Mouse (Mus musculus): ENCODE measurements around the gene Mttp. TPM values are rescaled to one million over a fixed set of nuclear protein-coding genes. Genes with fewer than 3 reads are reported as not detected.

Mttp gene
- total and polyA plus RNA-seq, 2 experiments from 2014 or later: 5.0 to 7.5 TPM

- H3K4me1 ChIP-seq (ENCODE audit: insufficient read depth): no peaks in the 10 kb centered on the region
- 91% methylated on average over 2 of the region's 2 CpGs for WGBS
- H3K9me3 ChIP-seq (ENCODE audit: low read length): no peaks in the 10 kb centered on the region
- H3K27me3 ChIP-seq (ENCODE audit: insufficient read depth, low read length): no peaks in the 10 kb centered on the region
- no peak for TF ChIP-seq CTCF (IDR thresholded peaks at IDR 0.05; ENCODE audit: low read depth)
- H3K27ac ChIP-seq (ENCODE audit: low read depth, low read length): no peak overlapping the region
- H3K9ac ChIP-seq: no peak overlapping the region
- no peaks in the 10 kb centered on the region for H3K36me3 ChIP-seq (ENCODE audit: insufficient read depth)
- ATAC-seq (no peak), DNase-seq (no peak)
- no peak overlapping the region for H3K4me3 ChIP-seq (ENCODE audit: low read depth, low read length)
- no peak overlapping the region for H3K4me2 ChIP-seq (ENCODE audit: low read depth)
These were observed 37.3 kb upstream of the Mttp start for GRCm38 (mm10) chr3:138182019-138182418.

- Histone ChIP-seq H3K4me3 (ENCODE audit: low read depth, low read length) (no peak overlapping the region), H3K27me3 (ENCODE audit: insufficient read depth, low read length) (no peaks in the 10 kb centered on the region), H3K36me3 (ENCODE audit: insufficient read depth) (no peaks in the 10 kb centered on the region), H3K4me2 (ENCODE audit: low read depth) (no peak overlapping the region), H3K27ac (ENCODE audit: low read depth, low read length) (no peak overlapping the region), H3K4me1 (ENCODE audit: insufficient read depth) (no peaks in the 10 kb centered on the region), H3K9me3 (ENCODE audit: low read length) (no peaks in the 10 kb centered on the region), H3K9ac (no peak overlapping the region)
- ATAC-seq (no peak), DNase-seq (no peak)
- 94% methylated on average over 6 of the region's 6 CpGs for WGBS
- no peak for TF ChIP-seq CTCF (IDR thresholded peaks at IDR 0.05; ENCODE audit: low read depth)
These were observed 30.8 kb upstream of the Mttp start for GRCm38 (mm10) chr3:138175551-138175950.

GRCm38 (mm10) chr3:138173291-138173690 lies 28.5 kb upstream of the Mttp start:
- ATAC-seq (no peak), DNase-seq (no peak)
- no peak overlapping the region for H3K4me3 ChIP-seq (ENCODE audit: low read depth, low read length)
- no peak overlapping the region for H3K4me2 ChIP-seq (ENCODE audit: low read depth)
- no peaks in the 10 kb centered on the region for H3K27me3 ChIP-seq (ENCODE audit: insufficient read depth, low read length)
- no peaks in the 10 kb centered on the region for H3K4me1 ChIP-seq (ENCODE audit: insufficient read depth)
- no peak overlapping the region for H3K9ac ChIP-seq
- no peaks in the 10 kb centered on the region for H3K9me3 ChIP-seq (ENCODE audit: low read length)
- no peak for TF ChIP-seq CTCF (IDR thresholded peaks at IDR 0.05; ENCODE audit: low read depth)
- 78% methylated on average over 10 of the region's 10 CpGs for WGBS
- no peaks in the 10 kb centered on the region for H3K36me3 ChIP-seq (ENCODE audit: insufficient read depth)
- no peak overlapping the region for H3K27ac ChIP-seq (ENCODE audit: low read depth, low read length)

GRCm38 (mm10) chr3:138162553-138163183 lies 17.9 kb upstream of the Mttp start:
- DNase-seq (no peak), ATAC-seq (peak; percentile 54; the same call in 1 of the 2 replicates)
- Histone ChIP-seq H3K9ac (no peak overlapping the region), H3K4me2 (ENCODE audit: low read depth) (no peak overlapping the region), H3K27me3 (ENCODE audit: insufficient read depth, low read length) (no peaks in the 10 kb centered on the region), H3K27ac (ENCODE audit: low read depth, low read length) (no peak overlapping the region), H3K36me3 (ENCODE audit: insufficient read depth) (no peaks in the 10 kb centered on the region), H3K9me3 (ENCODE audit: low read length) (no peaks in the 10 kb centered on the region), H3K4me3 (ENCODE audit: low read depth, low read length) (no peak overlapping the region), H3K4me1 (ENCODE audit: insufficient read depth) (no peaks in the 10 kb centered on the region)
- no peak for TF ChIP-seq CTCF (IDR thresholded peaks at IDR 0.05; ENCODE audit: low read depth)
- WGBS: 62% methylated on average over 4 of the region's 4 CpGs

DNA sequence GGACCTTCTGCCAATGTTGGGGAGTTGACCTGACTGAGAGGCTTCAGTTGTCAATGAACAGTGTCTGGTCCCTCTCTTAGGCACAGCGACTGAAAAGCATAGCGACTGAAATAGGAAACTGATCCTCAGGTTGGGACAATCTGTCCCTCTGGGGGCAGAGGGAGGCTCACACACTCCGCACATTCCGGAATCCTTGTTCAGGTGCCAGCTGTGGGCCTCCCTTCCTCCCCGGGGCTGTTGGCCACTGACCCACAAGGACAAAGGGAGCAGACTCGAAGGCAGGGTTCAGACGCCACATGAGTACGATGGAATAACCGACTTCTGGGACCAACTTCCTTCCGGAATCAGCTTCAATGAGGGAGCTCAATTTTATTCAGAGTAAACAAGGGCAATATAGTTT lies 16.9 kb upstream of the Mttp start:
- Histone ChIP-seq H3K27ac (ENCODE audit: low read depth, low read length) (no peak overlapping the region), H3K4me1 (ENCODE audit: insufficient read depth) (no peaks in the 10 kb centered on the region), H3K9ac (no peak overlapping the region), H3K27me3 (ENCODE audit: insufficient read depth, low read length) (no peaks in the 10 kb centered on the region), H3K4me2 (ENCODE audit: low read depth) (no peak overlapping the region), H3K4me3 (ENCODE audit: low read depth, low read length) (no peak overlapping the region), H3K36me3 (ENCODE audit: insufficient read depth) (no peaks in the 10 kb centered on the region), H3K9me3 (ENCODE audit: low read length) (no peaks in the 10 kb centered on the region)
- DNase-seq (no peak), ATAC-seq (no peak)
- WGBS: 85% methylated on average over 10 of the region's 10 CpGs
- no peak for TF ChIP-seq CTCF (IDR thresholded peaks at IDR 0.05; ENCODE audit: low read depth)

GRCm38 (mm10) chr3:138156651-138157050 lies 11.9 kb upstream of the Mttp start:
- DNase-seq (no peak), ATAC-seq (peak; percentile 32; the same call in 1 of the 2 replicates)
- H3K27me3 ChIP-seq (ENCODE audit: insufficient read depth, low read length): no peaks in the 10 kb centered on the region
- 62% methylated on average over 10 of the region's 10 CpGs for WGBS
- H3K9me3 ChIP-seq (ENCODE audit: low read length): no peaks in the 10 kb centered on the region
- TF ChIP-seq CTCF (IDR thresholded peaks at IDR 0.05; ENCODE audit: low read depth): no peak
- H3K4me2 ChIP-seq (ENCODE audit: low read depth): no peak overlapping the region
- H3K9ac ChIP-seq: no peak overlapping the region
- H3K27ac ChIP-seq (ENCODE audit: low read depth, low read length): no peak overlapping the region
- no peaks in the 10 kb centered on the region for H3K4me1 ChIP-seq (ENCODE audit: insufficient read depth)
- H3K4me3 ChIP-seq (ENCODE audit: low read depth, low read length): no peak overlapping the region
- no peaks in the 10 kb centered on the region for H3K36me3 ChIP-seq (ENCODE audit: insufficient read depth)

DNA sequence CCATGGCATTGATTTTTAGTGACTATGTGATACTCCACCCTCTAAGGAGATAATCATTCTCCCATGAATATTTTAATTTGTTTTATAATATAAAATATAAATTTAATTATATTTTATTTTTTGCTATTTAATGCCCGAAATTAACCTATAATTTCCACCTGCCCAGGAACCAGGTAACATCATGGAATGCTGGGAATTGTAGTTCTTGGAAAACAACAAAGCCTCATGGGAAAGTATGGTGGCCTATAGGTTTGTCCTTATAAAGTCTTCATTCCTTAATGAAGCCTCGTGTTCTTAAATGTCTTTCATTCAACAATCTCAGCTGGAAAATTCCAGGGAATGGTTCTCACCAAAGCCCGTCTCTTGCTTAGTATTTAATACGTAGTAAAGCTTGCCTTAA lies 10.3 kb upstream of the Mttp start:
- 88% methylated on average over 4 of the region's 4 CpGs for whole genome bisulfite sequencing
- no peak for ATAC-seq
- Histone ChIP-seq H3K4me1 (ENCODE audit: insufficient read depth) (no peaks in the 10 kb centered on the region), H3K4me3 (ENCODE audit: low read depth, low read length) (no peak overlapping the region), H3K36me3 (ENCODE audit: insufficient read depth) (no peaks in the 10 kb centered on the region), H3K4me2 (ENCODE audit: low read depth) (no peak overlapping the region), H3K9ac (no peak overlapping the region), H3K9me3 (ENCODE audit: low read length) (no peaks in the 10 kb centered on the region), H3K27me3 (ENCODE audit: insufficient read depth, low read length) (no peaks in the 10 kb centered on the region), H3K27ac (ENCODE audit: low read depth, low read length) (no peak overlapping the region)
- DNase-seq: no peak
- TF ChIP-seq CTCF (IDR thresholded peaks at IDR 0.05; ENCODE audit: low read depth): no peak

Measured in forebrain, postnatal 0 days (tissue).